Mouse (Mus musculus): ENCODE data around the gene Rad9b.

Rad9b gene

DNA sequence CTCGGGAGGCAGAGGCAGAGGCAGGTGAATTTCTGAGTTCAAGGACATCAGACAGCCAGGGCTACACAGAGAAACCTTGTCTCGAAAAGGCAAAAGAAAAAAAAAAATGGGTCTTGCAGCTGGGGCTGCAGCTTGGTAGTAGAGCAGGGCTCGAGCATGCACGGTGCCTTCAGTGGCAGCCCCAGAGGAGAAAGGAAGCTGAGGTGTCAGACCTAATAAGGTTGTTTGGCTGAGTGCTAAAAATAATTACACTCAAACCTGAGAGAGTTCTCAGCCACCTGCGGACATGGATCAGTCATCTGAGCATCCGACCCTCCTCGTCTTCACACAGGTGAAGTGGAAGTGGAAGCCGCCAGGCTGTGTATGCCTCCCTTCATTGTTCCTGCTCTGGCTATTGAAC, 43.3 kb downstream of the Rad9b start:
- DNase-seq: no peak

DNA sequence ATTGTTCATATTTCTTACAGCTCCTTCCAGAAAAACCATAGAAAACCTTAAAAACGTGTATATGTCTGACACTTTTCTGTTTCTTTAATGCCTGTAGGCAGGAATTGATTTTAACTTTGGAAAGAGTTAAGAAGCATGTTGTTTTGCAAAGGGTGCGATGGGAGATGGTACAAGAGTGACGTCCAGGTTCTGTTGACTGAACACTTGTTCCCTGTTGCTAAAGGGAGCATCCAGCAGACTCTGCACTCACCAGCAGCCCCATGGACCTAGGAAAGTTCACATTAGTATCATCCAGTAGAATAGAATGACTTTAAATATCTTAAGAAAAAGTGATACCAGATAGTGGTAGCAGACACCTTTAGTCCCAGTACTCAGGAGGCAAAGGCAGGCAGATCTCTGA, 47.5 kb downstream of the Rad9b start:
- DNase-seq: no peak

DNA sequence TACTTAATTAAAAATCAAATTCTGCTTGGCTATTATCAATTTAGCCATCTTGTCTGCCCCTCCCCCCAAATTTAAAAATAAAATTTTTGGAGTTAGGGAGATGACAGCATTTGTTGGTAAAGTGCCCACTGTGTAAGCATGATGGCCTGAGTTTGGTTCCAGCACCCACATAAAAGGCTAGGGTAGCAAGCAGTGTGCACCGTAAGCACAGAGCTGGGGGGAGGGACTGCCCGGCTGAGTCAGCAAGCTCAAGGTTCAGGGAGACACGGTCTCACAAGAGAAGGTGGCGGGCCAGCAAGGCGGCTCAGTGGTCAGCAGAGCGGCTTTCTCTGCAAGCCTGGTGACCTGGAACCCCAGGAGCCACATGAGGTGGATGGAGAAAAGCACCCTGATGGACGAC, 48.6 kb downstream of the Rad9b start:
- no peak for DNase-seq

DNA sequence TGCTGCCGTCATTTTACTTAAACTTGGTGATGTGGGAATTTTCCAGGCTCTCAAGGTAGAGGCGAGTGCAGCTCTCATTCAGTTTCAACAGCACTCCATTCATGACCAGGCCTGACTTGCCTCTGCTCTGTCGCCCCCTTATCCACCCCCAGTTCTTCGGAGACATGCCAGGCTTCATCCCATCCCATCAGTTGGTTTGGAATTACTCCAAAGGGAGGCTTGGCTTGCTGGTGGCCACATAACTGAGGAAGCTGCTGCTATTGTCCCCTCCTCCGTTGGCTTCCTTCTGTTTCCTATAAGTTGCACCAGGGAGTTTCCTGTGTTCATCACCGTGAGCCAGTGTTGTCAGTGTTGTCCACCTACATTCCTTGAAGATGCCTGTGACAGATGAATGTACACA, 49.5 kb downstream of the Rad9b start:
- DNase-seq: no peak

DNA sequence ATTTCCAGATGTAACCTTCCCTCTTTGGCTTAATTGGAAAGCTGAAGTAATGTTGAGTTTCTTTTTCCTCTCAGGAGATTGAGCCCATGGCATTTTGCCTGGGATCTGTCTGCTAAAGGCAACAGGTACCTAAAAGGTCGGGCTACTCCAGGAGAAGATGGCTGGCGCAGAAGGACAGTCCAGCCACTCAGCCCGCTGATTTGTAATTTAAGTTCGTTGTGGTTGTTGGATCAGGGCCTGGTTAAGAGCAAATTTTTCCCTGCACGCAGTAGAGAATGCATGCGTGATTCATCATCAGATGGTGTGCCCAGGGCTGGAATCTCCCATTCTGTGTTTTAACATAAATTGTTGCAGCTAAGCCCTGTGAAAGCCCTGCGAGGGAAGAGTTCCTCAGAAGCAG, 50.1 kb downstream of the Rad9b start:
- no peak for DNase-seq

GRCm38 (mm10) chr5:122302810-122303745, 51.0 kb downstream of the Rad9b start:
- no peak for DNase-seq

GRCm38 (mm10) chr5:122300071-122300518, 53.9 kb downstream of the Rad9b start:
- DNase-seq: no peak

DNA sequence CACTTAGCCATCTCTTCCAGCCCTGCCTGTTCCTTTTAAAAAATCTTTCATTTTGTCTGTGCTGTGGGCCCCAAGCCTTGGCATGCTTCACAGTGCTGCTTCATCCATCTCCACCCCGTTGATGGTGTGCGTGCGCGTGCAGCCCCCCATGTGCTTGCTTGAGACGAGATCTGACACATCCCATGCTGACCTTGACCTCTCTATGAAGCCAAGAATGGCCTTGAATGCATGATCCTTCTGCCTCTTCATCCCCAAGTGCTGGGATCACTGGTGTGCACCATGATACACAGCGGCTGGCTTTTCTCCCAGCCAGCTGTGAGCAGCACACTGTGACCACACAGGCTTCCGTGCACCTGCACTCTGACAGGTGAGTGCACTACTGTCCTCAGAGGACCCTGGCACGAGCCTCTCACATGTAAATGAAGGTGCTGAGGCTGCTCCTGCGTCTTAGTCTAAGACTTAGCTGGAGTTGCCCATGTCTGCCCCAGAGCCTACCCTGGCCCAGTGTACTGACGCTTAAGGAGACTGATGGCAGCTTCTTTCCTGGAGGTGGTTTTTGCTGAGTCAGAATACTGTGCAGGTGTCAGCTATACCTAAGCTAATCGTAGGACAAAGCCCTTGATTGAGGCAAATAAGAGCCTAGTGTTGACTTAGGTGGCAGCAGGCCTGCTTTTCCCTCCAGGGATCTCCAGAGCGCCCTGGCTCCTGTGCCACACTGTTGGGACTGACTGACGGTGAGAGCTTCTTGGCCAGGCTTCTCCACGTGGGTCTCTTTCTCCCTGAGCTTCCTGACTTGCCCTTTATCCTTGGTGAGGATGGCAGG, 58.7 kb downstream of the Rad9b start:
- no peak for DNase-seq

DNA sequence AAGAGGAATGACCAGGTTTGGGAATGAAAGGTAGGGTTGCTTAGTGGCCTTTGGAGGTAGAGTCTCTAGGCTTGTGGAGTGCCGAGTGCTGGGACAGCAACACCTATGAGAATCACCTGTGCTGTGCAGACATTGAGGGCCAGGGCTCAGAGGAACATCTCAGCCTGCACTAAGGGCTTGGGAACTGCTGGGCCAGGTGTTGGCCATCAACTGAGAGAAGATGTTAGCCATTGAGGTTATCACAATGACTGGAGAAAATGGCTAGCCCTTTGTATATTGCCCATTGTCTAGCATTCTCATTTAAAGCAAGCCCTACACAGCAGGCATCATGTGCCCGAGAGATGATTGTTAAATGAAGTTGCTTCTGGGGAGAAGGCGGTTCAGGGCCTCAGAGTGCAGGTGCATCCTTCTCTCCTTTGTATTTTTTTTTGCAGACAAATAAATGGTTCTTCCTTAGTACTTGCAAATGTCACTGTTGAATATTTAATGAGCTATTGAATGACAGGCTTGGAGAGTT, 59.8 kb downstream of the Rad9b start:
- no peak for DNase-seq

GRCm38 (mm10) chr5:122293131-122293530, 60.9 kb downstream of the Rad9b start:
- DNase-seq: no peak

- DNase-seq: no peak
These were observed 62.3 kb downstream of the Rad9b start for GRCm38 (mm10) chr5:122291553-122292339.

GRCm38 (mm10) chr5:122291149-122291548, 62.9 kb downstream of the Rad9b start:
- no peak for DNase-seq

DNA sequence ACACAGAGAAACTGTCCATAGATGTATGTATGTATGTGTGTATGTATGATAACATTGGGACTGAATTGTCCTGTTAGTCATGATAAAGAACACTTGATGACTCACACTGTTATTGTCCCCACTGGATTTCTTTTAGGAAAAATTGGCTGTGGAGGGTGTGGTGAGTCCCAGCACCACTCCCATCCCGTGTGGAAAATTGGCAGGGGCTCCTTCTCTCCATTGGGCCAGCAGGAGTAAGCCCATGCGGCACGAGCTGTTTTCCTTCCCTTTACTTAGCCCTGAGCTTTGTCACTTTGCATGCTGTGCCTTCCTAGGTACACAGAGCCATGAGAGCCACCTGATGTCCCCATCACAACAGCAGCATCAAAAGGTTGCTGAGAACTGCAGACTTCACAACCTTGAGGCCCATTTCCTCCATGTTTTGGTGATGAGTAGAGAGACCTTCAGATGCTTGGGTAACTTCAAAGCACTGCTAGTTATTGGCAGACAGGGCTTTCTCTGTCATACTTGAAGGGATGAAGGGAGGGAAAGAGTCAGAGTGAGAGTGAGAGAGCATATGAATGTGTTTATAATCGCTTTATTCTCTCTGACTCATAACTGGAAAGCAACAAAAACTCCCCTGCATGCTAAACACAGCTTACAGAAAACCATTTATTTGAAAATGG, 65.8 kb downstream of the Rad9b start:
- DNase-seq: no peak

DNA sequence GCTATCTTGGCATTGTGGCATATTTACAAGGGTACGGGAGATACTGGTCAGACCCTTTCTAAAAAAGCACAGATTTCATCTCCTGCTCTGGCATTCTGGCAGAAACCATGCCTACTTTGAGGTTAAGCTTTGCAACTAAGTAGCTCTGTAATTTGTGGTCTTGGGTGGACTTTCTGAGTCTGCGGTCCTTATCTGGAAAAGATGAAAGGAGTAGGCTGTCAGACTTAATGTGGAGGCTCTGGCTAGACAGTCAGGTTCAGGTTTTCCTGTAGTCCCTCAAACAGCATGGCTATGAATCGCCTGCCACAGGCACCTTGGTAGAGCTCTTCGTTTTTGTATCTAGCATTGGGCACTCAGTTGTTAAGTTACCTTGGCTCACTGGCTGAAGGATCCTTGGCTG, 67.0 kb downstream of the Rad9b start:
- DNase-seq: no peak

GRCm38 (mm10) chr5:122286191-122286590, 67.8 kb downstream of the Rad9b start:
- DNase-seq: no peak

- DNase-seq: no peak
These were observed 68.3 kb downstream of the Rad9b start for GRCm38 (mm10) chr5:122285767-122286150.

DNA sequence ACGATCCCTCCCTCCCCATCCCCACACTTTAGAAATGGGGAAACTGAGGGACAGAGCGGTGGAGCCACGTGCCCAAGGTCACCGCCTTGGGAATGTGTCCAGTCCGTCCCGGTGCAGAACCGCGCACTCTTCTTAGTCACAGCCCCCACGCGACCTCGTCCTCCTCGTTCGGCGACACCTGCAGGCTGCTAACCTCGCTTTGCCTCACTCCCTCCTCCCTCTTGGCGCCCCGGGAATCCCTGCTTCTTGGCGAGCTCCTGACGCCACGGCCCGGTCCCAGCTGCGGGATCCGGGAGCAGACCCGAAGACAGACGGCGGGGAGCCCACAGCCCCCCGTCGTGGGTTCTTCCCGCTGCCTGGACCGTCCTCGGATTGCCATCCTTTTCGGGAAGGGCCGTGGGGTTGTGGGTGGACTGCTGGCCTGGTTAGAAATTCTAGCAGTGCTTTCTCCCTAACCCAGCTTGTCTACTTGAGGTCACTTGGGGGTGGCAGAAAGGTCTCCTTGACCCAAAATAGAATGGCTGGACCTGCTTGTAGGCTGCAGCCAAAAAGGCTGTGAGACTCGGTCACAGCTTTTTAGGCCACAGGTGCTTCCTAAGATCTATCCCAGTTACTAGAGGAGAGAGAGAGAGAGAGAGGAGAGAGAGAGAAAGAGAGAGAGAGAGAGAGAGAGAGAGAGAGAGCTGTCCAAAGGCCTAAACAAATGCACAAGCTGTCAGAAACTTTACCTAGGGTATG, 68.8 kb downstream of the Rad9b start:
- no peak for DNase-seq

GRCm38 (mm10) chr5:122284183-122285028, 69.6 kb downstream of the Rad9b start, which contains the start of gene Pptc7:
Gene Pptc7, plus strand, starts transcription at chr5:122284365.
- DNase-seq: peak; percentile 95

DNA sequence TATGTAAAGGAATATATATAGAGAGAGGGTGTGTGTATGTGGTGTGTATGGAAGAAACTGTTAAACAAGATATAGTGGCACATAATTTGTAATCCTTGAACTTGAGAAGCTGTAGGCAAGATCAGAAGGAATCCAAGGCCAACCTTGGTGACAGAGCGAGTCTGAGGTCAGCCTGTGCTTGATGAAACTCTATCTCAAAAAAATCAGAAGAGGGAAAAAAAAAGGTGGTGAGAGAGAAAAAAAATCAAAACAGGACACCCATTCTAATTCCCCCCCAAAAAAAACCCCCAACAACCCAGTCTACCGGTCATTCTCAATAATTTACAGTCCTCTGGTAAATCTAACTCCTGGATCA, 70.2 kb downstream of the Rad9b start:
- no peak for DNase-seq

DNA sequence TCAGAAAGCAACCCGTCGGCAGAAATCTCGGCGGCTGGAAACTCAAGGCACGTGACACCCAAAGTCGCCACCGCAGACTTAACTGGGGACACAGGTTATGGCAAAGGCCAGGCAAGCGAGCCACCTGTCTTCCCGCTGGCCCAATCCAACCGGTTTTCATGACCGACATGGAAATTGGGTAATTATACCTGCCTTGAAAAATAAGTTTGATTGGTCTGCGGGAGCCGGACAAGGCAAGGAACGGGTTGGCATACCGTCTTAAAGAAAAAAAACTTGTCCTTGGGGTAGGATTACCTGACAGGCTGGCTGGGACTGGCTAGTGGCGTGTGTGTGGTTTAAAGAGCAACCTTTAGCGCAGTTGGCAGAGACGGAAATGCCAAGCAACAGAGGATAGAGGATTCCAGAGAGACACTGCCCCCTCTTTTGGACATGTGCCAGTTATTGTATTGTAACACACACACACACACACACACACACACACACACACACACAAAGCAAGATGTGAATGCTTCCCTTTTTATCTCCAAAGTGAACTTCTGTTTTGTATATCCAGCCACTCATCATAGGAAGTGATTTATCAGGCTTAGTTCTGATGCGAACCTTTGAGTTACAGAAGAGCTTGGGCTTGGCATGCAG, 73.1 kb downstream of the Rad9b start:
- no peak for DNase-seq

Measured in right cerebral cortex, postnatal 14 days (tissue).